Mouse (Mus musculus) embryonic facial prominence, embryonic 10.5 days (tissue): ENCODE results near the gene 4930447C04Rik. TPM values are rescaled to one million over a fixed set of nuclear protein-coding genes. Genes with fewer than 3 reads are reported as not detected.

Experiments
- DNase-seq: peaks from one replicate; pipeline ENCODE4 v3.0.0-alpha.2; 2017; ENCODE audit warnings: low spot score
- H3K27ac ChIP-seq: fragments of 300-500 bp; sonication (generic); replicated peaks from 2 replicates; pipeline ENCODE4 v1.5.1; 2016; ENCODE audit warnings: mild to moderate bottlenecking
- H3K27me3 ChIP-seq: fragments of 300-500 bp; sonication (generic); replicated peaks from 2 replicates; pipeline ENCODE4 v1.6.1; 2016; ENCODE audit warnings: low read depth, mild to moderate bottlenecking; ENCODE audit not compliant: poor library complexity, severe bottlenecking
- H3K36me3 ChIP-seq: fragments of 300-500 bp; sonication (generic); replicated peaks from 2 replicates; pipeline ENCODE4 v1.6.1; 2016; ENCODE audit warnings: mild to moderate bottlenecking, moderate library complexity
- H3K4me1 ChIP-seq: fragments of 300-500 bp; sonication (generic); 2 replicates; pipeline ENCODE4 v1.6.1; 2016
- H3K4me3 ChIP-seq: fragments of 300-500 bp; sonication (generic); 2 replicates; pipeline ENCODE4 v1.5.1; 2016; ENCODE audit warnings: mild to moderate bottlenecking, moderate library complexity
- H3K9me3 ChIP-seq: fragments of 300-500 bp; sonication (generic); 2 replicates; pipeline ENCODE4 v1.6.1; 2016; ENCODE audit warnings: mild to moderate bottlenecking
- WGBS: fragments of 180-500 bp; shearing (Covaris S2); methylation state at CpG from one replicate; pipeline ENCODE4 v1.1.7; 2016; 5-methylcytosine and 5-hydroxymethylcytosine counted together
- polyA plus RNA-seq: library from polyadenylated mRNA; unstranded; fragments of >200 nt; fragmentation: Nextera tagmentation; extraction: Ambion mirVana; gene quantifications from 2 replicates; pipeline ENCODE4 v1.2.1, GENCODE M21; 2016

Gene 4930447C04Rik
- polyA plus RNA-seq, 1 experiment from 2014 or later, result 6.4 TPM

DNA sequence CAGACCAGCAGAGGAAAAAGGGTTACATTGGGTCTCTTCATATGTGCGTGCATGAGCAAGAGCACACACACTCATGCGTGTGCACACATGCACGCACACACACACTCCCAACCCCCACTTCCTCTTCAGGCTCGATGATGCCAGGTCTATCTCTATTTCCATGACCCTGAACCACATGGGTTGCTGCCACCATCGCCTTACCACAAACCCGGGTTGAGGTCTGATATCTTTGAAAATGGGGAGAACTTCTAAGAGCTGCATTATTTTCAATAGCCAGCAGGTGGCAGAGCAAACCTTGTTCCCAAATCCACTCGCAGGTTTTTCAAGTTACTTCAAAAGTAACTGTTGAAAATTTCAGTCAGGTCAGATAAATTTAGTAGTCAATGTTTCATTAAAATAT lies 92.8 kb downstream of the 4930447C04Rik start:
- H3K4me3 ChIP-seq, result no peak overlapping the region

DNA sequence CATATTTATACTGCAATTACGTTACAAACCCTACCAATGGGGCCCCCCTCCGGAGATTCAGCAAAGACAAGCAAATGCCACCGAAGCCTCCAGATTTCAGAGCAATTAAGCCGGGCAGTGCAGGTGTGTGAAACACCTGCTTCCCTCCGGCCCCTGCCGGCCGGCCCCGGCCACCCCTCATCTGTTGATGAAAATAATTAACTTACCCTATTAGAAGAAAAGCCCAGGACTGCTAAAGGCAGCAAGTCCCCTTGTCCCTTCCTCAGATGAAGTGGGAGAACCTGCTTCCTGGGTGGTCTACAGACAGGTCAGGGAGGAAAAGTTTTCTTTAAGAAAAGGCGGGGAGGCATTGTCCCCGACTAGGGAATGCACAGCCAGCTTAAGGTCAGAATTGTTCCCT lies 94.6 kb downstream of the 4930447C04Rik start:
- DNase-seq, result no peak

More for the DNA sequence above, 92.8 kb downstream of the 4930447C04Rik start:
- no peak overlapping the region for H3K27ac ChIP-seq
- H3K36me3 ChIP-seq, result no peaks in the 10 kb centered on the region
- H3K4me1 ChIP-seq, result peaks cover 32% of the 10 kb centered on the region
- DNase-seq, result peak; percentile 53
- WGBS, result 30% methylated on average over 7 of the region's 7 CpGs
- peaks cover 80% of the 10 kb centered on the region for H3K27me3 ChIP-seq
- H3K9me3 ChIP-seq, result no peaks in the 10 kb centered on the region

DNA sequence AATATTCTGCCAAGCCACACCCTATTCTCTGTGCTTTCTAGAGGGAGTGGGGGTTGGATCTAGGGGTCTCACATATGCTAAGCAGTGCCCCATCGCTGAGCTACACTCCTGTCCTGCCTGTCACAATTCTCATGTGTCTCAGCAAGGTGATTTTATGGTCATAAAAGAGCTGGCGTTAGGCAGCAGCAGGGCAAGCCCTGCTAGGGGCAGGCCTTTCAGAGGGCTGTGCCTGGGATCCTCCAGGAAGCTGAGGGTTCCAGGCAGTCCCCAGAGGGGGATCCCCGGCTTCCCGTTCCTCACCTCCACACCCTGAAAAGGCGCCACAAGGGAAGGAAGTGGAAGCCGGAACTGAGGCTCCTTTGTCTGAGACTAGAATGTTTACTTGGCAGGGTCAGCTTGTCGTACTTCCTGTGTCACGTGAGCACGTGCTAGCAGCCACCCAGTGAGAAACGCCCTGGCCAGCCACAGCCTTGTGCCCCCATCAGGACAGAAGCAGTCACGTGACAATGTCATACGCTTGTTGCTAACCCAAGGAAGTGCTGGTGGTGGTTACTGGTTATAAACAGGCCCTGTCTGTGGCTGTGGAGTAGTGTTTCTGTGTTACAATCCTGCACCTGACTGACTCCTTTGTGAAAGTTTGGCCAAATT lies 96.5 kb downstream of the 4930447C04Rik start:
- H3K27ac ChIP-seq, result peak overlapping the region; percentile 88
- DNase-seq, result peak; percentile 82
- H3K27me3 ChIP-seq, result peaks cover 43% of the 10 kb centered on the region
- peak overlapping the region; percentile 49 for H3K4me3 ChIP-seq
- H3K36me3 ChIP-seq, result no peaks in the 10 kb centered on the region
- H3K4me1 ChIP-seq, result peaks cover 26% of the 10 kb centered on the region
- WGBS, result 11% methylated on average over 12 of the region's 12 CpGs
- peaks cover 7% of the 10 kb centered on the region; the same call in 1 of the 2 replicates for H3K9me3 ChIP-seq

More for the DNA sequence above, 94.6 kb downstream of the 4930447C04Rik start:
- H3K27ac ChIP-seq, result no peak overlapping the region
- no peaks in the 10 kb centered on the region for H3K36me3 ChIP-seq
- no peak overlapping the region for H3K4me3 ChIP-seq
- H3K9me3 ChIP-seq, result peaks cover 4% of the 10 kb centered on the region; the same call in 1 of the 2 replicates
- H3K4me1 ChIP-seq, result peaks cover 26% of the 10 kb centered on the region
- WGBS, result 20% methylated on average over 10 of the region's 10 CpGs
- H3K27me3 ChIP-seq, result peaks cover 62% of the 10 kb centered on the region

DNA sequence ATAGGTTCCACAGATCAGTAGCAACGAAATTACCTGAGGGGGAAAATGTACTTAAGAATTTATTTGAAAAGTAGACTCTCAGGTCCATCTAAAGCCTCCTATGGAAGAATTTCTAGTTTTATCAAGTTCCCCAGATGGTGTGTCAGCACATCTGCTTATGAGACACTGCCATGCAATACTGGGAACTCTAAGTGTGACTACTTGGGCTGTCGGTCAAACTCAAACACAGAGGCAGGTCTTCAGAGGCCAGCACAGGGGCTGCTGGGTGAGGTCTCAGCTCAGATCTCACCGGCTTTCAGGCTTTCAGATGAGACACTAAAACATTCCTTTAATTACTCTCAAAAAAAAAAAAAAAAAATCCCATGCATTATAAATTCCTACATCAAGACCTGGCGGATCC lies 97.0 kb downstream of the 4930447C04Rik start:
- H3K4me1 ChIP-seq, result peaks cover 26% of the 10 kb centered on the region
- H3K9me3 ChIP-seq, result peaks cover 7% of the 10 kb centered on the region; the same call in 1 of the 2 replicates
- peaks cover 38% of the 10 kb centered on the region for H3K27me3 ChIP-seq
- no peaks in the 10 kb centered on the region for H3K36me3 ChIP-seq
- H3K4me3 ChIP-seq, result peak overlapping the region; percentile 49
- DNase-seq, result no peak
- peak overlapping the region; percentile 88 for H3K27ac ChIP-seq
- WGBS, result 82% methylated on average over 4 of the region's 4 CpGs

DNA sequence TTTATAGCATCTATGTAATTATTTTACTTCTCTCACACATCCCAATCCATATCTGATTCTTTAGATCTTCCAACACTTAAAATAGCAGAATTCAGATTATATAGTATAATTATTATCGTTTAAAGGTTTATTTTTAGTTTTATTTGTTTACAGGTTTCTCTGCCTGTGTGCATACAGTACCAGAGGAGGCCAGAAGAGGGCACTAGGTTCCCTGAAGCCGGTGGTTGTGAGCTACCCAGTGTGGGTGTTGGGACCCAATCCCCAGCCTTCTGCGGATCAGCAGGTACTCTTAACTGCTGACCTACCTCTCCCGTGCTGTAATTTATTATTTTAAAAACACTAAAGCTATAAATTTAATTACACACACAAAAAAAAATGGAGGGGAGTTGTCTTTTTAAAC lies 97.4 kb downstream of the 4930447C04Rik start:
- 90% methylated on average over 4 of the region's 4 CpGs for WGBS
- no peak for DNase-seq

DNA sequence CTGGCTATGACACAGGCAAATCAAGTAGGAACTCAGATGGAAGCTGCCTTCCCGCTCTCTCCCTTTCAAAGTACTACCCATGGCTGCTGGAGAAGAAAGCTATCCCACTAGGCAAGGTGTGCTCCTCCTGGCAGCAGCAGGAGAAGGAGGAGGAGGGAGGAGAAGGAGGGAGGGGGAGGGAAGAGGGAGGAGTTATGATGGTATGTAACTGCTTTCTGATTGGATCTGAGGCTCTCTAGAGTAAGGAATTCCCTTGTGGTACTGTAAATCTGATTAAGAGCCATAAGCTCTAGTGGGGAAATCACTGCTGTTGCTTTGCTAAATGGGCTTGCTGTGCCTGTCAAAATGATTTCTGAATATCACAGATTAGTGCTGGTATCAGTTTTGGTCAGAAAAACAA lies 99.1 kb downstream of the 4930447C04Rik start:
- no peaks in the 10 kb centered on the region for H3K36me3 ChIP-seq
- peaks cover 19% of the 10 kb centered on the region for H3K4me1 ChIP-seq
- H3K27me3 ChIP-seq, result peaks cover 19% of the 10 kb centered on the region
- no peak overlapping the region for H3K27ac ChIP-seq
- H3K4me3 ChIP-seq, result no peak overlapping the region
- peaks cover 7% of the 10 kb centered on the region; the same call in 1 of the 2 replicates for H3K9me3 ChIP-seq
- 98% methylated on average over 1 of the region's 1 CpGs for whole genome bisulfite sequencing
- no peak for DNase-seq

More for the DNA sequence above, 97.4 kb downstream of the 4930447C04Rik start:
- Histone ChIP-seq H3K4me1 (peaks cover 22% of the 10 kb centered on the region), H3K4me3 (no peak overlapping the region), H3K27ac (no peak overlapping the region), H3K27me3 (peaks cover 34% of the 10 kb centered on the region), H3K36me3 (no peaks in the 10 kb centered on the region), H3K9me3 (peaks cover 7% of the 10 kb centered on the region; the same call in 1 of the 2 replicates)

DNA sequence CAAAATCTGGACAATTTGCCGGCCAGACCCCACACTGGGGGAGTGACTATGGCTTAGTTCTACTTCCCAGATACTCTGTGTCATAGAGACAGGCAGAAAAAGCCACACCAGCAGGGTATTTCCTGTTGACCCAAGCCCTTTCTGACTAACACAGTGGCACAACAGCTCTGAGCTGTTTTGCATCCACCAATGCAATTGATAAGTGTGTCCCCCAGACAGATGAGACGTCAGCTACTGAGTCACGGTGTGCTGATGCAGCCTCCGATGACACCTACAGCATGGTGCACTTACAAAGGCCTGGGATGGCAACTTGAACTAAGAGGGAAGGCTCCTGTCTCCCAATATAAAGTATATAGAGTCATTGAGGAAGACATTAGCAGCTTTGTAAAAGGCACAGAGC lies 103.3 kb downstream of the 4930447C04Rik start:
- H3K27ac ChIP-seq, result no peak overlapping the region
- H3K27me3 ChIP-seq, result peaks cover 21% of the 10 kb centered on the region
- no peaks in the 10 kb centered on the region for H3K36me3 ChIP-seq
- 72% methylated on average over 4 of the region's 4 CpGs for WGBS
- H3K9me3 ChIP-seq, result peaks cover 6% of the 10 kb centered on the region; the same call in 1 of the 2 replicates
- no peak for DNase-seq
- H3K4me1 ChIP-seq, result no peaks in the 10 kb centered on the region
- no peak overlapping the region for H3K4me3 ChIP-seq

DNA sequence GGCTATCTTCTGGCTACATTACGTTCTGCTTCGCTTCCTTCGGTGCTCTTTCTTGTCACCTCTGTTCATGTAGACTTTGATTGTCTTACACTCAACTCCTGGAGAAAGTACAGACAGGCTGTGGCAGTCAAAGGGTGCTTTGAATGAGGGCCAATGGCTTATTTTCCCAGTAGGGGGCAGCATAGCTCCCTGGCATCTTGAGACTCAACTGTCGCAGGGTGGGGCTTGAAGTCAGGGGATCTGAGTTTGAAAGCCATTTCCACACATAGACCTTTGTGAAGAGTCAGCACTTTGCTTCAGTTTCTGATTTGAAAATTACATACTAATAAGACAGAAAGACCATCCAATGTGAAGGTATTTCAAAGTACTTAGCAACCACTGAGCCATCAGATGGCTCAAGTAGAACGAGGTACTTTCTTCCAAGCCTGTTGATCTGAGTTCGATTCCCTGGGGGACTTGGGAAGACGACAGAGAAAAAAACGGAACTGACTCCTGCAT lies 105.0 kb downstream of the 4930447C04Rik start:
- H3K9me3 ChIP-seq, result 0 out of 2 replicates have a peak, but pooled peaks cover 2% of the 10 kb centered on the region
- H3K36me3 ChIP-seq, result no peaks in the 10 kb centered on the region
- H3K27ac ChIP-seq, result no peak overlapping the region
- peaks cover 38% of the 10 kb centered on the region for H3K27me3 ChIP-seq
- DNase-seq, result no peak
- no peak overlapping the region for H3K4me3 ChIP-seq
- WGBS, result 68% methylated on average over 8 of the region's 8 CpGs
- peaks cover 7% of the 10 kb centered on the region for H3K4me1 ChIP-seq

DNA sequence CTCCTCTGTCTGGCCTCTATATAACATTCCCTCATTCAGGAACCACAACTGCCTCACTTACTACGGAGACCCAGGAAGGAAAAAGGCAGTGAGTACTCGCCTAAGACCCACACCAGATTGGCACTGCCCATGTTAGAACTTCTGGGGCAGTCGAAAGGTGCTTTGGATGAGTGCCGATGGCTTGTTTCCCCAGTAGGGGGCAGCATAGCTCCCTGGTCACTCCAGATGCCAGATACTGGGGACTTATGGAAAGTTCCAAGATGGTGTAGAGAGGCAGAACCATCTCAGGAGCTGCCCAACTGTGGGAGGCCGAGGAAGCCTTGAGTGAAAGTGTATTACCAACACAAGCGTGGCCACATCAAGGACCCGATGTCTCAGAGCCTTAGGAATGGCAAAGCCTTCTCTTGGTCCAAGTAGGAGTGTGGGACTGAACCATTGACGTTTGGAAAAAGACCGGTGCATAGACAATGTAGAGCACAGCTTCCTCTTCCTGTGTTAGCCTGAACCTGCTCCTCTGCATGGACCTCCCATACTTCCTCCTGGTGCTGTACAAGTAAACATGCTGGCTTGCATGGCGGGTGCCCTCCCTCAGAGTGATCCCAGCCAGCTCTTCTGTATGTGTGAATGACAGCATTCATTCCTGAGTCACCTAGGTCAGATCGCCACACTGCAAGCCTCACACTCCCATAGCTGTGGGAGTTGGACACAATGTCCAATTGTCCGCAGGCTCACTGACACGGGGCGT lies 105.6 kb downstream of the 4930447C04Rik start:
- peak; percentile 58 for DNase-seq
- Histone ChIP-seq H3K9me3 (no peaks in the 10 kb centered on the region), H3K27ac (no peak overlapping the region), H3K36me3 (no peaks in the 10 kb centered on the region), H3K4me3 (no peak overlapping the region), H3K4me1 (peaks cover 7% of the 10 kb centered on the region), H3K27me3 (peaks cover 45% of the 10 kb centered on the region)
- 66% methylated on average over 14 of the region's 14 CpGs for WGBS

DNA sequence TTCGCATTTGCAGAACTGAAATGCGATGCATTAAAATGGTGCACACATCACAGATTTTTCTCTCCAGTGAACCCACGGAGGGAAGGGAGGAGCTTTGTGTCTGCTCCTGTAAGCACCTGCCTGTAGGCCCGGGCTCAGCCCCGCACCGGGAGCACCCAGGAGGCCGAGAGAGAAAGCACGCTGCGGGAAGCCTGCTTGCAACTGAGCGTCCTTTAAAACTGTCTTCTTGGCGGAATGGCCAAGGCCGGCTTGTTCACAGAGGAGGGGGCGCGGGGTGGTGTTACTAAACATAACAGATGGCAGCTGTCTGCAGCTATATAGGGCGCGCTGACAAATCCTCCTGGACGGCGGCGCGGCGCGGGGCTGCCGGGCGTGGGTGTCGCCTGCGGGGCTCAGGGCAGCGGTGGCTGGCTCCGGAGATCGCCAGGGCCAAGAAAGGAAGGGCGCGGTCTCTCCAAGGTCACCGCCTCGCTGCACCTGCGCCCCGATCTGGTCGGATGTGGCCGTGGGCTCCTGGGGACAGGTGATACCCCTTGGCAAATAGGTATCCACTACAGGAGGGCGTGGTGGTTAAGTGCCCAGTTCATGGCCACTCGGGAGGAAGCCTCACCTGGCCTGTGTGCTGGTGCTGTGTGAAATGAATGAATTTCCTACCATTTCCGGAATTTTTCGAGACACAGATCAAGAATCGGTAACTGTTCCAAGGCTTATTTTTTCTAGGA lies 108.7 kb downstream of the 4930447C04Rik start:
- WGBS, result 8% methylated on average over 42 of the region's 42 CpGs
- Histone ChIP-seq H3K36me3 (no peaks in the 10 kb centered on the region), H3K27ac (no peak overlapping the region), H3K4me1 (peaks cover 13% of the 10 kb centered on the region), H3K4me3 (peak overlapping the region; percentile 50), H3K27me3 (peaks cover 68% of the 10 kb centered on the region), H3K9me3 (no peaks in the 10 kb centered on the region)
- DNase-seq, result peak; percentile 49
